Mouse (Mus musculus) hindbrain, postnatal 0 days (tissue): ENCODE data around the gene Tmem170b. TPM values are rescaled to one million over a fixed set of nuclear protein-coding genes. Genes with fewer than 3 reads are reported as not detected.

Experiments used
- ATAC-seq: fragments of 200-750 bp; cut with Nextera tagmentation; 2 replicates; pipeline ENCODE4 v1.8.0; 2017; ENCODE audit warnings: mild to moderate bottlenecking, moderate TSS enrichment, moderate library complexity
- DNase-seq: peaks from one replicate; pipeline ENCODE4 v3.0.0-alpha.2; 2015; ENCODE audit warnings: low spot score
- H3K27ac ChIP-seq: fragments of 300-500 bp; sonication (generic); 2 replicates; pipeline ENCODE4 v1.5.1; 2014; ENCODE audit warnings: mild to moderate bottlenecking
- H3K27me3 ChIP-seq: fragments of 300-500 bp; sonication (generic); 2 replicates; pipeline ENCODE4 v1.6.1; 2014; ENCODE audit warnings: low read length, mixed read lengths; ENCODE audit not compliant: insufficient read depth
- H3K36me3 ChIP-seq: fragments of 300-500 bp; sonication (generic); 2 replicates; pipeline ENCODE4 v1.6.1; 2014; ENCODE audit warnings: low read length, mixed read lengths; ENCODE audit not compliant: insufficient read depth
- H3K4me1 ChIP-seq: fragments of 300-500 bp; sonication (generic); 2 replicates; pipeline ENCODE4 v1.6.1; 2014; ENCODE audit warnings: antibody characterized with exemption, low read length, mixed read lengths; ENCODE audit not compliant: insufficient read depth
- H3K4me2 ChIP-seq: fragments of 300-500 bp; sonication (generic); 2 replicates; pipeline ENCODE4 v1.6.1; 2014; ENCODE audit warnings: low read depth, mild to moderate bottlenecking, low read length, moderate library complexity, mixed read lengths
- H3K4me3 ChIP-seq: fragments of 300-500 bp; sonication (generic); 2 replicates; pipeline ENCODE4 v1.5.1; 2014; ENCODE audit warnings: low read length
- H3K9ac ChIP-seq: fragments of 300-500 bp; sonication (generic); replicated peaks from 2 replicates; pipeline ENCODE4 v1.6.1; 2014; ENCODE audit warnings: mild to moderate bottlenecking, low read length, moderate library complexity, mixed read lengths
- H3K9me3 ChIP-seq: fragments of 300-500 bp; sonication (generic); 2 replicates; pipeline ENCODE4 v1.6.1; 2016; ENCODE audit warnings: low read length, mixed read lengths
- CTCF ChIP-seq: IDR thresholded peaks from 2 replicates; pipeline ENCODE4 v1.5.1; 2016; ENCODE audit warnings: antibody characterized with exemption, control low read depth, low read depth
- WGBS: fragments of 180-500 bp; shearing (Covaris S2); extraction: QIAGEN DNeasy Blood & Tissue Kit; methylation state at CpG from one replicate; pipeline ENCODE4 v1.1.7; 2014; 5-methylcytosine and 5-hydroxymethylcytosine counted together
- polyA plus RNA-seq: library from polyadenylated mRNA; unstranded; fragments of >200 nt; fragmentation: Nextera tagmentation; extraction: Ambion mirVana; gene quantifications from 2 replicates; pipeline ENCODE4 v1.2.1, GENCODE M21; 2015
- total RNA-seq: library from RNA; depleted of rRNA; stranded (reverse); fragments of >200 nt; gene quantifications from 2 replicates; pipeline ENCODE4 v1.2.3, GENCODE M21; 2014

Tmem170b gene
- total and polyA plus RNA-seq, 2 experiments from 2014 or later: 25.3 to 33.6 TPM

GRCm38 (mm10) chr13:41675498-41675897 is 69.8 kb downstream of the Tmem170b start:
- no peak overlapping the region for H3K27ac ChIP-seq
- no peak overlapping the region for H3K4me2 ChIP-seq
- DNase-seq (no peak), ATAC-seq (no peak)
- 91% methylated on average over 3 of the region's 3 CpGs for WGBS
- H3K9me3 ChIP-seq: no peaks in the 10 kb centered on the region
- H3K9ac ChIP-seq: no peak overlapping the region
- no peak for TF ChIP-seq CTCF
- no peaks in the 10 kb centered on the region for H3K4me1 ChIP-seq
- H3K27me3 ChIP-seq: no peaks in the 10 kb centered on the region
- H3K4me3 ChIP-seq: no peak overlapping the region
- no peaks in the 10 kb centered on the region for H3K36me3 ChIP-seq

- Histone ChIP-seq H3K36me3 (no peaks in the 10 kb centered on the region), H3K27ac (no peak overlapping the region), H3K4me2 (no peak overlapping the region), H3K27me3 (no peaks in the 10 kb centered on the region), H3K9ac (no peak overlapping the region), H3K9me3 (no peaks in the 10 kb centered on the region), H3K4me3 (no peak overlapping the region), H3K4me1 (no peaks in the 10 kb centered on the region)
- WGBS: 67% methylated on average over 9 of the region's 9 CpGs
- ATAC-seq (no peak), DNase-seq (no peak)
- TF ChIP-seq CTCF: no peak
These were observed 70.5 kb downstream of the Tmem170b start for GRCm38 (mm10) chr13:41675966-41676835.

- Histone ChIP-seq H3K27ac (no peak overlapping the region), H3K4me3 (no peak overlapping the region), H3K9ac (no peak overlapping the region), H3K9me3 (no peaks in the 10 kb centered on the region), H3K4me2 (no peak overlapping the region), H3K4me1 (no peaks in the 10 kb centered on the region), H3K27me3 (no peaks in the 10 kb centered on the region), H3K36me3 (no peaks in the 10 kb centered on the region)
- TF ChIP-seq CTCF: no peak
- DNase-seq (peak; percentile 6), ATAC-seq (no peak)
- WGBS: 35% methylated on average over 7 of the region's 7 CpGs
These were observed 71.1 kb downstream of the Tmem170b start for GRCm38 (mm10) chr13:41676836-41677186.

GRCm38 (mm10) chr13:41680854-41681549 is 75.3 kb downstream of the Tmem170b start:
- no peak overlapping the region for H3K4me2 ChIP-seq
- no peaks in the 10 kb centered on the region for H3K9me3 ChIP-seq
- no peak for ATAC-seq
- TF ChIP-seq CTCF: no peak
- no peak overlapping the region for H3K4me3 ChIP-seq
- no peaks in the 10 kb centered on the region for H3K27me3 ChIP-seq
- H3K9ac ChIP-seq: no peak overlapping the region
- 76% methylated on average over 12 of the region's 12 CpGs for WGBS
- H3K36me3 ChIP-seq: no peaks in the 10 kb centered on the region
- no peak overlapping the region for H3K27ac ChIP-seq
- DNase-seq: no peak
- no peaks in the 10 kb centered on the region for H3K4me1 ChIP-seq

GRCm38 (mm10) chr13:41682341-41683119 is 76.8 kb downstream of the Tmem170b start:
- no peak overlapping the region for H3K4me2 ChIP-seq
- no peak overlapping the region for H3K27ac ChIP-seq
- no peaks in the 10 kb centered on the region for H3K9me3 ChIP-seq
- H3K4me1 ChIP-seq: no peaks in the 10 kb centered on the region
- DNase-seq (no peak), ATAC-seq (no peak)
- no peak overlapping the region for H3K4me3 ChIP-seq
- no peaks in the 10 kb centered on the region for H3K36me3 ChIP-seq
- H3K9ac ChIP-seq: no peak overlapping the region
- H3K27me3 ChIP-seq: no peaks in the 10 kb centered on the region
- no peak for TF ChIP-seq CTCF
- 87% methylated on average over 12 of the region's 12 CpGs for WGBS

GRCm38 (mm10) chr13:41683356-41684012 is 77.8 kb downstream of the Tmem170b start:
- Histone ChIP-seq H3K27me3 (no peaks in the 10 kb centered on the region), H3K36me3 (no peaks in the 10 kb centered on the region), H3K9me3 (no peaks in the 10 kb centered on the region), H3K27ac (no peak overlapping the region), H3K9ac (no peak overlapping the region), H3K4me3 (no peak overlapping the region), H3K4me1 (no peaks in the 10 kb centered on the region), H3K4me2 (no peak overlapping the region)
- ATAC-seq (no peak), DNase-seq (no peak)
- WGBS: 86% methylated on average over 11 of the region's 11 CpGs
- TF ChIP-seq CTCF: no peak
